Mouse (Mus musculus): Measurements from ENCODE around the gene Gtf3c5. TPM values are rescaled to one million over a fixed set of nuclear protein-coding genes. Genes with fewer than 3 reads are reported as not detected.

Gene Gtf3c5
- polyA plus RNA-seq, 1 experiment from 2014 or later, result 57.9 TPM

- H3K27ac ChIP-seq (replicated peaks), result peak overlapping the region; percentile 89
- H3K27me3 ChIP-seq (replicated peaks; ENCODE audit: low read depth, poor library complexity, severe bottlenecking), result no peaks in the 10 kb centered on the region
- H3K4me3 ChIP-seq, result peak overlapping the region; percentile 72
- H3K4me1 ChIP-seq, result peaks cover 95% of the 10 kb centered on the region
- H3K9me3 ChIP-seq, result no peaks in the 10 kb centered on the region
- WGBS, result 66% methylated on average over 4 of the region's 4 CpGs
- peaks cover 21% of the 10 kb centered on the region for H3K36me3 ChIP-seq (replicated peaks)
- DNase-seq (ENCODE audit: low spot score), result no peak
Measured at GRCm38 (mm10) chr2:28536166-28536565, 47.4 kb downstream of the Gtf3c5 start.

GRCm38 (mm10) chr2:28535650-28536049, 47.9 kb downstream of the Gtf3c5 start:
- 33% methylated on average over 7 of the region's 7 CpGs for WGBS
- no peaks in the 10 kb centered on the region for H3K27me3 ChIP-seq (replicated peaks; ENCODE audit: low read depth, poor library complexity, severe bottlenecking)
- DNase-seq (ENCODE audit: low spot score), result peak; percentile 26
- peaks cover 18% of the 10 kb centered on the region for H3K36me3 ChIP-seq (replicated peaks)
- peak overlapping the region; percentile 89 for H3K27ac ChIP-seq (replicated peaks)
- H3K4me1 ChIP-seq, result peaks cover 99% of the 10 kb centered on the region
- H3K9me3 ChIP-seq, result no peaks in the 10 kb centered on the region
- peak overlapping the region; percentile 72 for H3K4me3 ChIP-seq

- H3K9me3 ChIP-seq, result no peaks in the 10 kb centered on the region
- WGBS, result 17% methylated on average over 4 of the region's 4 CpGs
- H3K36me3 ChIP-seq (replicated peaks), result peaks cover 14% of the 10 kb centered on the region
- peak overlapping the region; percentile 89 for H3K27ac ChIP-seq (replicated peaks)
- peak overlapping the region; percentile 72 for H3K4me3 ChIP-seq
- H3K27me3 ChIP-seq (replicated peaks; ENCODE audit: low read depth, poor library complexity, severe bottlenecking), result no peaks in the 10 kb centered on the region
- DNase-seq (ENCODE audit: low spot score), result peak; percentile 19
- H3K4me1 ChIP-seq, result peaks cover 99% of the 10 kb centered on the region
Measured at GRCm38 (mm10) chr2:28535263-28535540, 48.3 kb downstream of the Gtf3c5 start.

GRCm38 (mm10) chr2:28534436-28535262, 48.9 kb downstream of the Gtf3c5 start:
- 19% methylated on average over 11 of the region's 11 CpGs for WGBS
- DNase-seq (ENCODE audit: low spot score), result peak; percentile 77
- peak overlapping the region; percentile 72 for H3K4me3 ChIP-seq
- no peaks in the 10 kb centered on the region for H3K9me3 ChIP-seq
- H3K27me3 ChIP-seq (replicated peaks; ENCODE audit: low read depth, poor library complexity, severe bottlenecking), result no peaks in the 10 kb centered on the region
- H3K4me1 ChIP-seq, result peaks cover 99% of the 10 kb centered on the region
- H3K27ac ChIP-seq (replicated peaks), result peak overlapping the region; percentile 89
- 0 out of 2 replicates have a peak, but pooled peaks cover 9% of the 10 kb centered on the region for H3K36me3 ChIP-seq (replicated peaks)

- WGBS, result 64% methylated on average over 7 of the region's 7 CpGs
- Histone ChIP-seq H3K4me3 (peak overlapping the region; percentile 72), H3K36me3 (replicated peaks) (0 out of 2 replicates have a peak, but pooled peaks cover 7% of the 10 kb centered on the region), H3K27me3 (replicated peaks; ENCODE audit: low read depth, poor library complexity, severe bottlenecking) (no peaks in the 10 kb centered on the region), H3K9me3 (no peaks in the 10 kb centered on the region), H3K4me1 (peaks cover 97% of the 10 kb centered on the region), H3K27ac (replicated peaks) (peak overlapping the region; percentile 89)
- no peak for DNase-seq (ENCODE audit: low spot score)
Measured at GRCm38 (mm10) chr2:28533901-28534435, 49.6 kb downstream of the Gtf3c5 start.

GRCm38 (mm10) chr2:28532938-28533771, 50.4 kb downstream of the Gtf3c5 start:
- DNase-seq (ENCODE audit: low spot score), result peak; percentile 92
- H3K27me3 ChIP-seq (replicated peaks; ENCODE audit: low read depth, poor library complexity, severe bottlenecking), result no peaks in the 10 kb centered on the region
- H3K4me3 ChIP-seq, result peak overlapping the region; percentile 72
- H3K4me1 ChIP-seq, result peaks cover 97% of the 10 kb centered on the region
- WGBS, result 3% methylated on average over 49 of the region's 49 CpGs
- H3K27ac ChIP-seq (replicated peaks), result peak overlapping the region; percentile 89
- no peaks in the 10 kb centered on the region for H3K9me3 ChIP-seq
- 0 out of 2 replicates have a peak, but pooled peaks cover 1% of the 10 kb centered on the region for H3K36me3 ChIP-seq (replicated peaks)

- peaks cover 93% of the 10 kb centered on the region for H3K4me1 ChIP-seq
- no peaks in the 10 kb centered on the region for H3K9me3 ChIP-seq
- H3K4me3 ChIP-seq, result no peak overlapping the region
- H3K27me3 ChIP-seq (replicated peaks; ENCODE audit: low read depth, poor library complexity, severe bottlenecking), result no peaks in the 10 kb centered on the region
- no peaks in the 10 kb centered on the region for H3K36me3 ChIP-seq (replicated peaks)
- DNase-seq (ENCODE audit: low spot score), result no peak
- 62% methylated on average over 7 of the region's 7 CpGs for WGBS
- peak overlapping the region; percentile 54 for H3K27ac ChIP-seq (replicated peaks)
Measured at GRCm38 (mm10) chr2:28530311-28530710, 53.2 kb downstream of the Gtf3c5 start.

- Histone ChIP-seq H3K36me3 (replicated peaks) (no peaks in the 10 kb centered on the region), H3K27me3 (replicated peaks; ENCODE audit: low read depth, poor library complexity, severe bottlenecking) (no peaks in the 10 kb centered on the region), H3K4me1 (peaks cover 93% of the 10 kb centered on the region), H3K4me3 (no peak overlapping the region), H3K9me3 (no peaks in the 10 kb centered on the region), H3K27ac (replicated peaks) (peak overlapping the region; percentile 54; the same call in 1 of the 2 replicates)
- DNase-seq (ENCODE audit: low spot score), result no peak
- 81% methylated on average over 4 of the region's 4 CpGs for WGBS
Measured at GRCm38 (mm10) chr2:28529856-28530255, 53.7 kb downstream of the Gtf3c5 start.

- no peaks in the 10 kb centered on the region for H3K27me3 ChIP-seq (replicated peaks; ENCODE audit: low read depth, poor library complexity, severe bottlenecking)
- H3K36me3 ChIP-seq (replicated peaks), result no peaks in the 10 kb centered on the region
- H3K27ac ChIP-seq (replicated peaks), result peak overlapping the region; percentile 35; the same call in 1 of the 2 replicates
- peaks cover 90% of the 10 kb centered on the region for H3K4me1 ChIP-seq
- H3K9me3 ChIP-seq, result no peaks in the 10 kb centered on the region
- no peak overlapping the region for H3K4me3 ChIP-seq
- WGBS, result 81% methylated on average over 7 of the region's 7 CpGs
- DNase-seq (ENCODE audit: low spot score), result no peak
Measured at GRCm38 (mm10) chr2:28528354-28528730, 55.2 kb downstream of the Gtf3c5 start.

- Histone ChIP-seq H3K4me3 (no peak overlapping the region), H3K4me1 (peaks cover 85% of the 10 kb centered on the region), H3K36me3 (replicated peaks) (0 out of 2 replicates have a peak, but pooled peaks cover 2% of the 10 kb centered on the region), H3K27me3 (replicated peaks; ENCODE audit: low read depth, poor library complexity, severe bottlenecking) (no peaks in the 10 kb centered on the region), H3K9me3 (no peaks in the 10 kb centered on the region), H3K27ac (replicated peaks) (peak overlapping the region; percentile 35; the same call in 1 of the 2 replicates)
- WGBS, result 85% methylated on average over 20 of the region's 20 CpGs
- DNase-seq (ENCODE audit: low spot score), result no peak
Measured at GRCm38 (mm10) chr2:28527436-28528353, 55.9 kb downstream of the Gtf3c5 start.

- peaks cover 77% of the 10 kb centered on the region for H3K4me1 ChIP-seq
- WGBS, result 38% methylated on average over 12 of the region's 12 CpGs
- peak; percentile 37 for DNase-seq (ENCODE audit: low spot score)
- peak overlapping the region; percentile 82 for H3K27ac ChIP-seq (replicated peaks)
- 0 out of 2 replicates have a peak overlapping the region, but pooled peaks have one; percentile 32 for H3K4me3 ChIP-seq
- no peaks in the 10 kb centered on the region for H3K27me3 ChIP-seq (replicated peaks; ENCODE audit: low read depth, poor library complexity, severe bottlenecking)
- H3K9me3 ChIP-seq, result no peaks in the 10 kb centered on the region
- H3K36me3 ChIP-seq (replicated peaks), result peaks cover 9% of the 10 kb centered on the region; the same call in 1 of the 2 replicates
Measured at GRCm38 (mm10) chr2:28525943-28526876, 57.3 kb downstream of the Gtf3c5 start.
